Mouse (Mus musculus) embryo, embryonic 11 days (tissue): ENCODE data around the gene Mindy1.
A peak's percentile ranks its signal among the peaks of the same experiment; 100 is the strongest.

Experiments
- DNase-seq: peaks from one replicate; pipeline ENCODE4 v3.0.0-alpha.2; 2015

The Mindy1 gene

GRCm38 (mm10) chr3:95295321-95296102 lies 14.4 kb downstream of the Mindy1 start:
- no peak for DNase-seq

- peak; percentile 74 for DNase-seq
Measured at GRCm38 (mm10) chr3:95296103-95296469, 14.9 kb downstream of the Mindy1 start.

GRCm38 (mm10) chr3:95298018-95298417 lies 16.9 kb downstream of the Mindy1 start:
- DNase-seq: no peak

GRCm38 (mm10) chr3:95301204-95301796 lies 20.2 kb downstream of the Mindy1 start:
- no peak for DNase-seq

GRCm38 (mm10) chr3:95306244-95306643 lies 25.1 kb downstream of the Mindy1 start:
- DNase-seq: no peak

GRCm38 (mm10) chr3:95307100-95307499 lies 26.0 kb downstream of the Mindy1 start, which contains the start of gene Anxa9:
Gene Anxa9, minus strand, starts transcription at chr3:95307176.
- DNase-seq: no peak

- DNase-seq: no peak
Measured at GRCm38 (mm10) chr3:95310496-95310895, 29.4 kb downstream of the Mindy1 start.

- DNase-seq: peak; percentile 73
Measured at GRCm38 (mm10) chr3:95310968-95311882, 30.1 kb downstream of the Mindy1 start.

- no peak for DNase-seq
Measured at GRCm38 (mm10) chr3:95312623-95313022, 31.5 kb downstream of the Mindy1 start.

GRCm38 (mm10) chr3:95313476-95313875 lies 32.3 kb downstream of the Mindy1 start:
- no peak for DNase-seq

- DNase-seq: no peak
Measured at GRCm38 (mm10) chr3:95314075-95314474, 32.9 kb downstream of the Mindy1 start.

- no peak for DNase-seq
Measured at GRCm38 (mm10) chr3:95314486-95315093, 33.4 kb downstream of the Mindy1 start, which contains the start of gene Cers2. Gene Cers2, plus strand, starts transcription at chr3:95314791.

GRCm38 (mm10) chr3:95315094-95315843 lies 34.1 kb downstream of the Mindy1 start:
- DNase-seq: peak; percentile 93

- no peak for DNase-seq
Measured at GRCm38 (mm10) chr3:95315844-95316550, 34.9 kb downstream of the Mindy1 start.

- peak; percentile 81 for DNase-seq
Measured at GRCm38 (mm10) chr3:95317414-95318080, 36.4 kb downstream of the Mindy1 start.

GRCm38 (mm10) chr3:95318548-95318947 lies 37.4 kb downstream of the Mindy1 start:
- DNase-seq: no peak

- DNase-seq: no peak
Measured at GRCm38 (mm10) chr3:95319110-95319509, 38.0 kb downstream of the Mindy1 start.

GRCm38 (mm10) chr3:95319701-95320625 lies 38.8 kb downstream of the Mindy1 start:
- no peak for DNase-seq

- DNase-seq: no peak
Measured at GRCm38 (mm10) chr3:95323429-95323828, 42.3 kb downstream of the Mindy1 start.
